Mouse (Mus musculus) heart, postnatal 14 days (tissue): ENCODE results near the gene Wnt3a. TPM values are rescaled to one million over a fixed set of nuclear protein-coding genes. Genes with fewer than 3 reads are reported as not detected.
"Not testable (repeated sequence)": the region's sequence is repeated elsewhere in the genome, so short reads cannot be mapped to it uniquely, and the experiment has no call there.

Source experiments
- DNase-seq, 2 experiments: peaks; one replicate each; pipeline ENCODE4 v3.0.0; 2021 to 2022
- intact Hi-C: fragments of 180-260 bp; cut with DNase I; formaldehyde crosslinking; loops from one replicate; pipeline ENCODE4 v1.15.1; 2025
- total RNA-seq, 2 experiments: library from RNA; stranded (reverse); gene quantifications; 2 replicates each; pipeline ENCODE4 v1.2.3; 2021

Wnt3a gene
- total RNA-seq, 2 experiments from 2014 or later: not detected

GRCm38 (mm10) chr11:59308625-59309024 is 18.1 kb upstream of the Wnt3a start:
- intact Hi-C loops: loop anchor here (1.0 to 2.0 kb wide), 2 partner anchors 22 to 174 kb away; no protein-coding TSS in a partner anchor
- DNase-seq: no peak

GRCm38 (mm10) chr11:59308164-59308542 is 17.6 kb upstream of the Wnt3a start:
- intact Hi-C loops: loop anchor here (1.0 to 2.0 kb wide), 2 partner anchors 22 to 175 kb away; no protein-coding TSS in a partner anchor
- DNase-seq: peak in 1 of 2 experiments; percentile 31

- intact Hi-C loops: loop anchor here (1.0 to 2.0 kb wide), 3 partner anchors 23 to 175 kb away; no protein-coding TSS in a partner anchor
- peak; percentile 88 to 91 for DNase-seq
Measured at GRCm38 (mm10) chr11:59307422-59308163, 17.0 kb upstream of the Wnt3a start.

GRCm38 (mm10) chr11:59306461-59307421 is 16.2 kb upstream of the Wnt3a start, which contains the start of gene Wnt9a:
Wnt9a (plus strand) TSS chr11:59306928.
- intact Hi-C loops: loop anchor here (2.0 kb wide), 1 partner anchor 118 kb away; no protein-coding TSS in a partner anchor
- DNase-seq: peak; percentile 81 to 88

GRCm38 (mm10) chr11:59305821-59306215 is 15.3 kb upstream of the Wnt3a start:
- intact Hi-C loops: loop anchor here (2.0 kb wide), 1 partner anchor 119 kb away; no protein-coding TSS in a partner anchor
- peak in 1 of 2 experiments; percentile 29 for DNase-seq

- intact Hi-C loops: no loop called here
Measured at GRCm38 (mm10) chr11:59305008-59305820, 14.7 kb upstream of the Wnt3a start.

GRCm38 (mm10) chr11:59302700-59303569 is 12.4 kb upstream of the Wnt3a start:
- DNase-seq: peak; percentile 82 to 89
- intact Hi-C loops: loop anchor here (5.0 kb wide), 1 partner anchor 264 kb away; no protein-coding TSS in a partner anchor

More at GRCm38 (mm10) chr11:59305008-59305820, 14.7 kb upstream of the Wnt3a start:
- no peak for DNase-seq

GRCm38 (mm10) chr11:59301053-59301452 is 10.5 kb upstream of the Wnt3a start:
- intact Hi-C loops: loop anchor here (5.0 kb wide), 1 partner anchor 266 kb away; no protein-coding TSS in a partner anchor
- DNase-seq: not testable (repeated sequence)

- peak in 1 of 2 experiments; percentile 49 for DNase-seq
- intact Hi-C loops: loop anchor here (5.0 kb wide), 1 partner anchor 267 kb away; no protein-coding TSS in a partner anchor
Measured at GRCm38 (mm10) chr11:59300185-59300584, 9.6 kb upstream of the Wnt3a start.

GRCm38 (mm10) chr11:59297941-59298340 is 7.4 kb upstream of the Wnt3a start:
- intact Hi-C loops: loop anchor here (1.0 to 2.0 kb wide), 2 partner anchors 59 to 203 kb away; no protein-coding TSS in a partner anchor
- DNase-seq: peak; percentile 41 to 72

GRCm38 (mm10) chr11:59293616-59294015 is 3.1 kb upstream of the Wnt3a start:
- intact Hi-C loops: loop anchor here (1.0 kb wide), 1 partner anchor 53 kb away; no protein-coding TSS in a partner anchor
- DNase-seq: peak; percentile 54 to 63

- no peak for DNase-seq
- intact Hi-C loops: no loop called here
Measured at GRCm38 (mm10) chr11:59289706-59290105, 846 bp downstream of the Wnt3a start.

- no peak for DNase-seq
- intact Hi-C loops: no loop called here
Measured at GRCm38 (mm10) chr11:59284146-59284545, 6.4 kb downstream of the Wnt3a start.

GRCm38 (mm10) chr11:59282933-59283332 is 7.6 kb downstream of the Wnt3a start:
- peak; percentile 70 to 77 for DNase-seq
- intact Hi-C loops: no loop called here

GRCm38 (mm10) chr11:59282111-59282510 is 8.4 kb downstream of the Wnt3a start:
- DNase-seq: no peak
- intact Hi-C loops: no loop called here

GRCm38 (mm10) chr11:59278047-59278446 is 12.5 kb downstream of the Wnt3a start:
- no peak for DNase-seq
- intact Hi-C loops: no loop called here

- DNase-seq: no peak
- intact Hi-C loops: no loop called here
Measured at GRCm38 (mm10) chr11:59276877-59277276, 13.7 kb downstream of the Wnt3a start.

GRCm38 (mm10) chr11:59274184-59274583 is 16.4 kb downstream of the Wnt3a start:
- intact Hi-C loops: no loop called here
- DNase-seq: no peak
